Mouse (Mus musculus): ENCODE results near the gene Selenok.

The Selenok gene

DNA sequence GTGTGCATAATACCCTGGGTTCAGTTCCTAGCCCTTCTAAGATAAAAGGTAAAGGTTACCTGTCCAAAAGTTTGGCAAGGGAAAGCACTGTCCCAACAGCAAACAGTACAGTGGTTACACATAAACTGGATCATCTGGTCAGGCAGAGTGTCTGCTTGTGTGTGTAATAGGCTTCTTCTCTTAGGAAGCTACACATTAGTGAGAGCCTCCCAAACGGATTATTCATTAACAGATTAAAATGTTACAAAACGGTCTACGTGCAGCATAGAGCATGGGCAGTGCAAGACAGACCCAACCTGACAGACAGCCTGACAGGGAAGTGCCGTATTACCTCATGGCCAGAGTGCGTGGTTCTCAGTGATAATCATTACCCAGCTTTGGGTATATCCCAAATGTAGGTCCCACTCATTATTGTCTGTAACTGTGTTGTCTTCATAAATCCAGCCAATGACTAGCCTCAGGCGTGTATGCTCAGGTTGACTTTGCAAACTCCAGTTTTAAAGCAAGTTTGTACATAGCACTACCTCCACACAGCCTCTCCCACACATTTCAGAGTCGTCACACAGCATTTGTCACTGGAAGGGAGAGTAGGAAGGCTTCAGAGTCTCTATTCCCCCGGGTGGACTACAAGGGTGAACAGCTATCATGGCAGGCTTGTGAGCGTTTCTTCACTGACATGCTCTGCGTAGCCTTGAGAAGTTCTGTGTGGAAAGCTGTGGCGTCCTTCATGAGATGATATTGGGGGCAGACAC is 28.1 kb downstream of the Selenok start:
- peak; percentile 71 for DNase-seq

- DNase-seq: no peak
These were observed 29.2 kb downstream of the Selenok start for GRCm38 (mm10) chr14:29997345-29997744.

- no peak for DNase-seq
These were observed 30.8 kb downstream of the Selenok start for GRCm38 (mm10) chr14:29998747-29999474.

- DNase-seq: no peak
These were observed 31.3 kb downstream of the Selenok start for GRCm38 (mm10) chr14:29999475-29999811.

DNA sequence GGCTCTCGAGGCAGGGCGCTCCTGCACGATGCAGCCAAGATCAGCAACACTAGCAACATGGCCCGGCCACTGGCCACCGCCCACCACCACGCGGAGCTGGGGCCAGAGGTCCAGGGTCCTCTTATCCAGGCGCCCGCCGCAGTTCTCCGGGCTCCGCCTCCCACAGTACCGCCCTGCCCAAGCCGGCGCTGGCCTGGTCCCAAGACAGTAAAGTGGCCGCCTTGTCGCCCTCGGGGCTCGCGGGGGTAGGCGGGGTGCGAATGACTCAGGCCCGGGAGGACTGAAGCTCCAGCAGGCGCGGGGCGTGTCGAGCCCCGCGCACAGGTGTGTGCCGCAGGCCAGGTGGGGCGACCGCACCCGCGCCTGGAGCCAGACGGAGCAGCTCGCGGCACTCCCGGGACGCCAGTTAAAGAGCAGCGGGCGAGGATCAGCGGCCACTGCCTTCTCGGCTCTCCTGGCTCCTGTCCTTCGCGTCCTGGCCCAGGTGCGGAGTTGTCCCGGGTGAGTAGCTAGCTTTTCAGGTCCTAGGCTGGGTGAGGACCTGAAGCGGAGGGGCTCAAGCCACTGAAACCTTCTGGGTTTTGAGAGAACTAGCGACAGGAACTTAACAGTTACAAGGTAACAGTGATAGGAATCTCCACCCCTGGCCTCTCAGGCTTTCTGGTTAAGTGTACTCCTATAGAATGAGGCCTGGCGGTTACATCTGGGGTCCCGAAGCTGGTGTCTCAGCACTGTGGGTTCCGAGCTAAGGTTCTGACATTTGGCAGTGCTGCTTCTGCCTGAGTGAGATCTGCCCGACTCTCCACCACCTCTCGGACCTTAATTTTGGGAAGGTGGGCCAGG is 40.8 kb downstream of the Selenok start, which contains the start of the genes Il17rb and Chdh:
Gene Il17rb, minus strand, starts transcription at position 164 of the 843 bp plus-strand sequence.
Gene Chdh, plus strand, starts transcription at position 291 of the 843 bp plus-strand sequence.
- DNase-seq: peak; percentile 90

- DNase-seq: peak; percentile 93
These were observed 41.9 kb downstream of the Selenok start for GRCm38 (mm10) chr14:30009864-30010560.

DNA sequence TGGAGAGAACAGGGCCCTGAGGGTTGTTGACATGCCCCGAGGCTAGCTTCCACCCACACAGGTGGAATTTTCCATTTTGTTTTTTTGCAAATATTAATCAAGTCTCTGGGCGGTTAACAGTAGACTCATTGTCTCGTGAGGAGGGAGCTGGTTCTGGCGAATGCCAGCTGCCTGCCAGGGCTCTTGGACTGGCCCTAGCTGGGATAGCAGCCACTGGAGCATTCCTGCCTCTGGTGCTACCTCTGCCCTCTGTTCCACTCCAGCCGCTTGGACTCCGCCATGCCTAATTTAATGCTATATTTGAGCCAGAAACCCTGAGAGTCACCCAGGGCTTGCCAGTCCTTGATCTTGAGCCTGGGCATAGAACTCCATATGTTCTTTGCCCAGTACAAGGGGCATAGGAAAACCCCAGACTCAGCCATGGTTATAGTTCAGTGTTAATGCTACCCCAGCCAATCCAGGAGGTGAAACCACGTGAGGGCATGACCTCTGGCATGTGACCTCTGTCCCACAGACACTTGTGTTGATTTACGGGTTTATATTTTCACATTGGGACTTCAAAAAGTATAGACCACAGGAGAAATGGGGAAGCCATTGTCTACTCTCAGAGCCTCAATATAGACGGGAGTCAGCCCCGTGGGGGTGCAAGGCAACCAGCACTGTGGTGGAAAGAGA is 43.9 kb downstream of the Selenok start:
- DNase-seq: peak; percentile 87

DNA sequence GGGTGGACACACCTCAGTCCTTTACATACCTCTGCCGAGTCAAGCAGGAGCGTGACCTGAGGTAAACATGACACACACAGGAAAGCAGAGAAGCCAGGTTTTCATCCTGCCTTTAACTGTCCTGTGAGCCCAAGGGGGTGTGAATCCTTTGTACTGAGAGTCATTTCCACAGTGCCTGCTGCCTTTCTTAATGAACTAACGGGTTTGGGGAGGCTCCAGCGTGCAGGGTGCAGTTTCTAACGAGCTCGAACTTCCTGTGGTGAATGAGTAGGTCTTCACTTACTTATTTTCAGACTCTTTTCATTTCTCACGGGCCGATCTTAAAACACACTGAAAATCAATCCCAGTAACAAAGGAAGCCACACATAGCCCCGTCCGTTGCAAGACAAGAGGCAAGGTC is 46.4 kb downstream of the Selenok start:
- DNase-seq: no peak

GRCm38 (mm10) chr14:30015008-30015407 is 46.9 kb downstream of the Selenok start:
- no peak for DNase-seq

GRCm38 (mm10) chr14:30016666-30017065 is 48.6 kb downstream of the Selenok start:
- no peak for DNase-seq

DNA sequence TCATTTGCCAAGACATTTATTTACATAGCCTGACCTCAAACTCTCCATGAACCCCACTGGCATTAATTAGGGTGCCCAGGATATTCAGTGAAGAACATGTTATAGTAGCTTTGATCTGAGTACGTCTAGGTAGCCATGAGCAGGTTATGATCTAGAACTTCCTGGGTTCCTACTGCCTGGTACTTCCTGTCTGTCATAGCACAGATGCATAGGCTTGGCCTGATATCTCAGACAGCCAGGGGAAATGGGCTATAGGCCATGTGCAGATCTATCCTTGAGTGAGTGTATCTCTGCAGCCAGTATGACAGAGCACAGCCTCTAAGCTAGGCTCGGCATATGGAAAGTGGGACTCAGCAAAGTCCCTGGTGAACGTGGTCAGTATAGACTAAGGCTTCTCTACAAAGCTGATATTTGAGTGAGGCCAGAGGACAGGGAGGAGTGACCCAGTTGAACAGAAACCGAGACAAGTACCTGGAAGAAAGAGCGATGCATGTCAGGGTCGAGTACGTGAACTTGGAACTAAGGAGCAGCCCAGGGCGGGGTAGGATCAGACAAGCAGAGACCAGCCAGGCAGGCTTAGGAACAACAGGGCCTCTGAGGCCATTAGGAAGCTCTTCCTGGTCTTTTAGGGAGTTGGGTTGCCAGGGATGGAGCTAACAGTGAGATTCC is 49.8 kb downstream of the Selenok start:
- DNase-seq: no peak

GRCm38 (mm10) chr14:30018463-30018801 is 50.3 kb downstream of the Selenok start:
- no peak for DNase-seq

DNA sequence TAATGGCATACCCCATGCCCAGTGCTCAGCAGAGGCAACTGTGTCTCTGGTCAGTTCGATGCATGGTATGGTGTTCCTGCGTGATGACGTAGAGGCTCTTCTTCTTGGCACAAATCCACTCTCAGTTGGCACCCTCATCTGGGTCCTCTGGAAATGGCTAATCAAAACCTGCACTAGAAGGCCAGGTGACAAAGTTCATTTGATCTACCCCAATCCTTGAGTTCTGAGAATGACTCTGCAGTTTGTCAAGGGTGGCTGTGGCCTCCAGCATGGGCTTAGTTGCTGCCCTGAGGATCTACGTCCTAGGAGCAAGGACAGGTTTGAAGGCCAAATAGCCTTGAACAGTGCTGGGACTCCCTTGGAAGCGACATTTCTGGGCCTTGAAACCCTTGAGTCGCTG is 50.7 kb downstream of the Selenok start:
- no peak for DNase-seq

DNA sequence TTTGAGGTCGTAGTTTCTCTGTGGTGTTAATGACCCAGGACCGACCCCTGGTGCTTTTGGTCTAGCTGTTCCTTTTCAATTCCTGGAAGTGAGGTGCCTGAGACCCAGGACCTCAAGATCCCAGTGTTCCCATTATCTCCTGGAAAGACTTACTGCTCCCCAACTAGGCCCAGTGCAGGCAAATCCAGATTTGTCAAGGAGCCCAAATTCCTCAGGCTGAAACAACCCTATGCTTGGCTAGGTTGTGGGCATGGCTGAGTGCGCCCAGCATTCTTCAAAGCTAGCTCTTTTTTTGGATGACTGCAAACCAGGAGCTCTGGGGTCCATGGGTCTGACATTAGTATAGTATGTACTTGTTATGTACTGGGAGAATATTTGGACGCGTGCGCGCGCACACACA is 51.3 kb downstream of the Selenok start:
- DNase-seq: peak; percentile 74

- no peak for DNase-seq
These were observed 51.9 kb downstream of the Selenok start for GRCm38 (mm10) chr14:30019792-30020575.

DNA sequence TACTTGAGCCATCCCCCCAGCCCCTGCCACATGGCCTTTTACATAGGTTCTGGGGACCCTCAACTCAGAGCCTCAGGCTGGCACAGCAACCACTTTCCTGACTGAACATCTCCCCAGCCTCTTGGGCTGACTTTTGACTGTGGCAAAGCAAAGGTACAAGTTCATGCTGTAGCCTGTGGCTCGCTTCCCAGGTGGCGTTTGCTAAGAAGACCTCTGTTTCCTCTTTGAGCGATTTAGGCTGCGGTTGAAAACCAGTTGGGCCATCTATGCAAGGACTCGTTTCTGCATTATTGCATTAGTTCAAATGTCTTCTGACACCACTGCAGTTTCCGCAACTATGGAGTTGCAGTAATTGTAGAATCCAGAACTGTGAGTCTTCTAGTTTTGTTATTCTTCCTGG is 54.4 kb downstream of the Selenok start:
- DNase-seq: no peak

- DNase-seq: no peak
These were observed 56.3 kb downstream of the Selenok start for GRCm38 (mm10) chr14:30024387-30024786.

Data from kidney, postnatal 14 days (tissue).